Mouse (Mus musculus) brain, embryonic 14.5 days (tissue): ENCODE measurements around the gene Thsd4.

Source experiments
- CTCF ChIP-seq: fragments of 200-500 bp; IDR thresholded peaks from 2 replicates; pipeline ENCODE4 v1.5.1; 2012; ENCODE audit warnings: inconsistent platforms, mild to moderate bottlenecking, moderate library complexity, borderline replicate concordance; ENCODE audit not compliant: insufficient read depth, insufficient read length; ENCODE audit errors: extremely low read depth
- POLR2A ChIP-seq: fragments of 200-500 bp; IDR thresholded peaks from 2 replicates; pipeline ENCODE4 v1.6.1; 2012; ENCODE audit warnings: mild to moderate bottlenecking, inconsistent platforms, borderline replicate concordance; ENCODE audit not compliant: poor library complexity, insufficient read depth, insufficient read length, severe bottlenecking; ENCODE audit errors: extremely low read depth

DNA sequence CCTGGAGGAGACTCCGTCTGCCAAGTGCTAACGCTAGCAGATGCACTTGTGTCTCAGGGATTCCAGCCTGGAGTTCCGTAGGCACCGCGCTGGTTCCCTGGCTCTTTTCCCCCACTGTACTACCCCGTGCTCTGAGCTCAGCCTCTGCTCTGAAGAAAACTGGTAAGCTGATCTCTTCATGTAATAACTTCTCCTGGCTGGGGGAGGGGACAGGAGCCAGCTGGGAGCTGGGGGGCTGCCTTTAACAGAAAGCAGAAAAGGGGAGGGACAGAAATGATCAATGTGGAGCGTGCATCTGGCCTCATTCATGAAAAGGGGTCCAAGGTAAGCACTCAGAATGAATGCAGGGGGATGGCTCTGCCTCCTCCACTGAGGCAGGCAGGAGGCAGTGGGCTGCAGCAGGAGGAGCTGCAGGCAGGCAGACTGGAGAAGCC is 380.7 kb downstream of the Thsd4 start:
- no peak for TF ChIP-seq POLR2A
- TF ChIP-seq CTCF, result no peak
